Mouse (Mus musculus) limb, embryonic 10.5 days (tissue): ENCODE results near the gene Tenm4. TPM values are rescaled to one million over a fixed set of nuclear protein-coding genes. Genes with fewer than 3 reads are reported as not detected.
"Not testable (repeated sequence)": the region's sequence is repeated elsewhere in the genome, so short reads cannot be mapped to it uniquely, and the experiment has no call there.

Experiments
- DNase-seq: peaks from one replicate; pipeline ENCODE4 v3.0.0-alpha.2; 2017; ENCODE audit warnings: low spot score
- H3K27ac ChIP-seq: fragments of 300-500 bp; sonication (generic); 2 replicates; pipeline ENCODE4 v1.5.1; 2016; ENCODE audit warnings: mild to moderate bottlenecking
- H3K27me3 ChIP-seq: fragments of 300-500 bp; sonication (generic); 2 replicates; pipeline ENCODE4 v1.6.1; 2016; ENCODE audit warnings: low read depth, mild to moderate bottlenecking; ENCODE audit not compliant: poor library complexity, severe bottlenecking
- H3K36me3 ChIP-seq: fragments of 300-500 bp; sonication (generic); 2 replicates; pipeline ENCODE4 v1.6.1; 2016; ENCODE audit warnings: mild to moderate bottlenecking, moderate library complexity
- H3K4me1 ChIP-seq: fragments of 300-500 bp; sonication (generic); 2 replicates; pipeline ENCODE4 v1.6.1; 2016
- H3K4me3 ChIP-seq: fragments of 300-500 bp; sonication (generic); 2 replicates; pipeline ENCODE4 v1.5.1; 2016; ENCODE audit warnings: mild to moderate bottlenecking, moderate library complexity
- H3K9me3 ChIP-seq: fragments of 300-500 bp; sonication (generic); replicated peaks from 2 replicates; pipeline ENCODE4 v1.6.1; 2016; ENCODE audit warnings: mild to moderate bottlenecking
- WGBS: fragments of 180-500 bp; shearing (Covaris S2); methylation state at CpG from one replicate; pipeline ENCODE4 v1.1.7; 2016; 5-methylcytosine and 5-hydroxymethylcytosine counted together
- polyA plus RNA-seq: library from polyadenylated mRNA; unstranded; fragments of >200 nt; fragmentation: Nextera tagmentation; extraction: Ambion mirVana; gene quantifications from 2 replicates; pipeline ENCODE4 v1.2.1, GENCODE M21; 2016

Gene Tenm4
- polyA plus RNA-seq, 1 experiment from 2014 or later = 32.1 TPM

DNA sequence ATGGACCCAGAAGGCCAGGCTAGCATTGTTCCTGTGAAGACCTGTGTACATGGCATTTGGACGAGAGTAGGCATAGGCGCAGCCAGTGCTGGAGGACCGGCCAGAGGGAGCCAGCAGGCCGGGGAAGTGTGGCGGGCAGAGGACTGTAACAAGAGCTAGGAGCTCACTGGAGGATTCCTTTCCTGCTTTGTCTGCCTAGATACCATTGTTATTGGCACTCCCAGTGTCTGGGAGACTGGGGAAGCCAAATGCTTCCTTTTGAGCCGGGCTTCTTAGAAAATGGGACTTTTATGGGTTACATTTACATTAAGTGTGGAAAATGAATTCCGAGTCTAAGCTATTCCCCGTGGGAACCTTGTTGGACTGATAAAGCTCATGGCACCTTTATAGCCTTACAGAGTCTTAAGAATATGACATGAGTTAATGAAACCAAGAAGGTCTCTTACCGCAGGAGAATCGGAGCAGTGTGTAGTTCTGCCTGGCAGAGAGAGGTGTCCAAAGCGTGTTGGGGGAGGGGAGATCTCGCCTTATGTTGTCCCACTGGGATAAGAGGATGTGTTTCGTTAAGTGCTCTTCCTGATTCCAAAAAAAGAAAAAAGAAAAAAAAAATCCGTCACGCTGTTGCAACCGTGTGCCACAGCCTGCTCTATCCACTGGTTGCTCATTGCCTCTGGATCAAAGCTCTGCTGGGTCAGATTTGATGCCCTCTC is 737.1 kb downstream of the Tenm4 start:
- Histone ChIP-seq H3K4me3 (no peak overlapping the region), H3K27ac (no peak overlapping the region)
- DNase-seq = no peak

DNA sequence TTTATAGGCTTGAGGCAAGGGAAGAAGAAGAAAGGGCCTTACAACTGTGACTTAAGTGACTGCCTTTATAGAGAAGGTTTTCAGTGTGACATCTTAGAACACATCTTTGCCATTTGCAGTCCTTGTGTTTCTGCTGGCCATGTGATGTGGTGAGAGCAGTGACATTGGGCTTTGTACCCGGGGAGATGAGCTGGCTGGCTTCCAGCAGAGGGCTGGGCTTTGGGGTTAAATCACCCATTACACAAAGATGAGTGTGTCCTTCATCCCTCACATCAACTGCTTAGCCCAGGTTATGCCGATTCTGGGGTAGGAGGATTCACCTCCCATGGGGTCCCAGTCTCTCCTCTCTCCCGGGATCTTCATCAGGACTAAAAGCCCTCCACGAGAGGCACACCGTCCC is 738.8 kb downstream of the Tenm4 start:
- 83% methylated on average over 5 of the region's 5 CpGs for WGBS
- Histone ChIP-seq H3K27me3 (no peaks in the 10 kb centered on the region), H3K4me1 (peaks cover 67% of the 10 kb centered on the region), H3K9me3 (no peaks in the 10 kb centered on the region), H3K36me3 (peaks cover 21% of the 10 kb centered on the region), H3K27ac (peak overlapping the region; percentile 83), H3K4me3 (no peak overlapping the region)
- DNase-seq = peak; percentile 35

More for the DNA sequence above, 737.1 kb downstream of the Tenm4 start:
- 80% methylated on average over 16 of the region's 16 CpGs for WGBS
- peaks cover 31% of the 10 kb centered on the region for H3K36me3 ChIP-seq
- H3K4me1 ChIP-seq = peaks cover 65% of the 10 kb centered on the region
- H3K27me3 ChIP-seq = no peaks in the 10 kb centered on the region
- no peaks in the 10 kb centered on the region for H3K9me3 ChIP-seq

DNA sequence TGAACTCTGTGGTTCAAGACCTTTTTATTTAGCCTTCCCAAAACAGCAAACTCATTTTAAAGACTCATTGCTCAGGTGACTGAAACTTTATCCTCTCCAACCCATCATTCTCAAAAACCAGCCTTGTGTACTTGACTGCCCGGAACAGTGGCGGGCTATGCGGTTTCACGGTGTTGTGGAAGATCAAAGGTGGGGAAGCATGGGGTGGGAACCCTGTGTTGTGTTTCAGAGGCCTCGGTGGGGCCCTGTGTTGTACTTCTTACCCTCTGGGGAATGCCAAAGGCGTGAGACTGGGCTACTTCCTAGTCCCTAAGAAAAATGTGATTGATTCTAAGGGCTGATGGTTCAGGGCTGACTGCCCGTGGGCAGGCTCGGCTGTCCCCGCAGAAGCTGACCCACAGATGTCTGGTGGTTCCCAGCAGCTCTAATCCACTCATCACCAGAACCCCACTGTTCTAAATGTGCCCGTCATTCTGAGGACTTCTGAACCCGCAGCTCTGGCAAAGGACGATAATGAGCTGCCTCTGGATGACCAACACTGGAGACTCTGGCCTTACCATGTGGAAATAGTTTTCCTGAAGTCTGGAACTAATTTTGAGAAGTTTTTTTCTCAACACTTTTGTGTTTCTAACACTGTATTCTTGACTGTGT is 739.4 kb downstream of the Tenm4 start:
- peak; percentile 58 for DNase-seq
- Histone ChIP-seq H3K36me3 (peaks cover 19% of the 10 kb centered on the region), H3K4me1 (peaks cover 70% of the 10 kb centered on the region), H3K27me3 (no peaks in the 10 kb centered on the region), H3K4me3 (no peak overlapping the region), H3K27ac (peak overlapping the region; percentile 83), H3K9me3 (no peaks in the 10 kb centered on the region)
- 20% methylated on average over 12 of the region's 12 CpGs for WGBS

- Histone ChIP-seq H3K4me3 (no peak overlapping the region), H3K9me3 (no peaks in the 10 kb centered on the region), H3K4me1 (peaks cover 60% of the 10 kb centered on the region), H3K27me3 (no peaks in the 10 kb centered on the region), H3K36me3 (no peaks in the 10 kb centered on the region), H3K27ac (no peak overlapping the region)
- DNase-seq = peak; percentile 95
- 12% methylated on average over 6 of the region's 6 CpGs for WGBS
Observed at GRCm38 (mm10) chr7:96914031-96914430, 743.0 kb downstream of the Tenm4 start.

DNA sequence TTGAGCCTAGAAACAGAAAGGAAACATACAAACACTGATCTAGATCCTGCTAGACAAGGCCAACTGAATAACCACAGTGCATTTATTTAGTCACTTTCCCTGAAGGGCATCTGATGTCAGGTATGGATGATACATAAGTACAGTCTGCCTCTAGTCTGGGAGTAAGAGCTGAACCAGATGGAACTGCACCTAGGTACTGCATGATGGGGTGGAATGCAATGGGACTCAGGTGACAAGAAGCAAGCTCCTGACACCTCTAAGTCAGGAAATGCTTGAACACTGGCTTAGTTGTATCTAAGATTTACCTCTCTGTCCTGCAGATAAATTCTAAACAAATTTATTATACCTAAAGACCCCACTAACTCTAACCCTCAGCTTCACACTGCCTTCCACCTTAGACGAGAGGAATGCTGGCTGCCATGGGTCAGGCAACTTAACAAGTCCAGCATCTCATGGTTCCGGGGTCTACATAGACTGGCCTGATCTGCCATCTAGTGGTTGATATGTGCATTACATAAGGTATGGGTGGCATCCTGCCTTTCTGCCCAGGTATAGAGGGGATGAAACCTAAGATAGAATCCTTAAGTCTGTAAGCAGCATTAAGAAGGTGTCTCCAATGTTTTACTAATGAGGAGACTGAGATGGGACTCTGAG is 744.5 kb downstream of the Tenm4 start:
- H3K27me3 ChIP-seq = no peaks in the 10 kb centered on the region
- 2% methylated on average over 2 of the region's 2 CpGs for WGBS

DNA sequence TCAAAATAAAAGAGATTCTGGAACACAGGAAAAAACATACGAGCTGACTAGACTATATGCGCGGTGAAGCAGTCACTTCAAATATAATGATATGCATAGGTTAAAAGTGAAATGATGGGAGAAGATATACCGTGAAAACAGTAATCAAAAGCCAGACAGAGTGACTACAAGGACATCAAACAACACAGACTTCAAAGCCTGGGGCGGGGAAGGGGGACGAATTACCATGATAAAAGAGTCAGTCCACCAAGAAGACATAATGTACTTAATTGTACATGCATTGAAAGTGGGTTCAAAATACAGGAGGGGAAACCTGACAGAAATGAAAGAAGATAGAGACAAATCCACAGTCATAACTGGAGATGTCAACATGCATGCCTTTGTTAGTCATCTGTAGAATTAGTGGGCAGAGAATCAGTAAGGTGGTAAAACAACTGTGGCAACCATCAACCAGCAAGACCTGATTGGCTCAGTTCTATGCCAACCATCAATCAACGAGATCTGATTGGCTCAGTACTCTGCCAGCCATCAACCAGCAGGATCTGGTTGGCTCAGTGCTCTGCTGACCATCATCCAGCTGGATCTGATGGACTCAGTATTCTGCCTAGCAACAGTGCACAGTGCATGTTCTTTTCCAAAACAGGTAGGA is 749.5 kb downstream of the Tenm4 start:
- H3K4me1 ChIP-seq = peaks cover 6% of the 10 kb centered on the region; the same call in 1 of the 2 replicates
- no peaks in the 10 kb centered on the region for H3K9me3 ChIP-seq
- 74% methylated on average over 7 of the region's 7 CpGs for WGBS
- H3K27me3 ChIP-seq = no peaks in the 10 kb centered on the region
- H3K36me3 ChIP-seq = no peaks in the 10 kb centered on the region
- no peak overlapping the region for H3K4me3 ChIP-seq
- no peak for DNase-seq
- no peak overlapping the region for H3K27ac ChIP-seq

More for the DNA sequence above, 744.5 kb downstream of the Tenm4 start:
- Histone ChIP-seq H3K4me3 (no peak overlapping the region), H3K9me3 (no peaks in the 10 kb centered on the region), H3K27ac (no peak overlapping the region), H3K4me1 (peaks cover 45% of the 10 kb centered on the region), H3K36me3 (no peaks in the 10 kb centered on the region)
- peak; percentile 54 for DNase-seq

DNA sequence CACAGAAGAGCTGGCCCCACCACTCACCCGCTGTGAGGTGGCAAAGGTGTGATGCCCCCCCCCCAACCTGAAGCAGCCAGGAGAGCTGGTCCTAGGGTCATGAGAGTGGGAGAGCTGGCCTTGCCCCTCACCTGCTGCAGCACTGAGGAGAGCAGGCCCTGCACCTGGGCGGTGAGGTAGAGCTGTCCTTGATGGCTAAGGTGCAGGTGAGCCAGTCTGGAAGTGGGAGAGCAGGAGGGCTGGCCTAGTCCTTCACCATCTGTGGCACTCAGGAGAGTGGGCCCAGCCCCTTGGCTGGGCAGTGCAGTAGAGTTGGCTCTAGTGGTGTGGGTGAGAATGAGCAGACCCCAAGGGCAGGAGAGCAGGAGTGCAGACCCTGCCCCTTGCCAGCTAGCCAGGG is 751.9 kb downstream of the Tenm4 start:
- WGBS = 95% methylated on average over 2 of the region's 2 CpGs
- Histone ChIP-seq H3K27me3 (no peaks in the 10 kb centered on the region), H3K36me3 (no peaks in the 10 kb centered on the region), H3K27ac (no peak overlapping the region), H3K4me3 (no peak overlapping the region), H3K9me3 (no peaks in the 10 kb centered on the region), H3K4me1 (peaks cover 3% of the 10 kb centered on the region; the same call in 1 of the 2 replicates)
- no peak for DNase-seq

DNA sequence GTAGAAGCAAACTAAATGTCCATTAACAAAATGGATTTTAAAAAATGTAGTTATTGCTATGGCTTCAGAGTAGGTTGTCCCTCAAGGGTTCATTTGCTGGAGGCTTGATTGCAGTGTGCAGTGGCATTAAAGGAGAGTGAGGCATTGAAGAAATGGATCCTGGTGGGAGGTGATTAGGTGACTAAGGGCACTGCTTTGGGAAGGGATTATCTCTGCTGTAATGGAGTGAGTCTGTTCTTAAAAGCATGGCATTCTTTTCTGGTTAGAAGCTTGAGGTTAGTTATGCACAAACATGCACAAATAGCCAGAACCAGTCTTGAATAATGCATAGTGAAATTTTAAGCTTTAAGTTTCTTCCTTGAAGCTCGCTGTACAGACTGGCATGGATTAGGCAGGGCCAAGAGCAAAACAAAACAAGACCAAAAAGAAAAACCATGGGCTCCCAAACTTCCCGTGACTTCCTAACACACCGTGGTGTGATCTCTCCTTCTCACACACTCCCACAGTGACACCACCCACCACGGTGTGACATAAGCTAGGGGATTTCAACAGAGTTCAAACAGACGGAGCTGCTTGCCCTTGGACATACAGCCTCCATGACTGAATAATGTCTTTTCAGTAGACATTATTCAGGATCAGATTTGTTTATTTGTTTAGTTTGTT is 772.8 kb downstream of the Tenm4 start:
- no peaks in the 10 kb centered on the region for H3K4me1 ChIP-seq
- H3K27me3 ChIP-seq = no peaks in the 10 kb centered on the region
- no peaks in the 10 kb centered on the region for H3K9me3 ChIP-seq
- no peak overlapping the region for H3K27ac ChIP-seq
- no peak for DNase-seq
- WGBS = 82% methylated on average over 5 of the region's 5 CpGs
- H3K36me3 ChIP-seq = no peaks in the 10 kb centered on the region
- H3K4me3 ChIP-seq = no peak overlapping the region

GRCm38 (mm10) chr7:96946501-96946900 is 775.5 kb downstream of the Tenm4 start:
- H3K27me3 ChIP-seq, DNase-seq, H3K27ac ChIP-seq, H3K36me3 ChIP-seq, H3K9me3 ChIP-seq, H3K4me1 ChIP-seq, H3K4me3 ChIP-seq: not testable (repeated sequence)
- WGBS = 93% methylated on average over 8 of the region's 8 CpGs

GRCm38 (mm10) chr7:96951281-96952051 is 780.4 kb downstream of the Tenm4 start, which contains the start of gene Nars2:
TSS of gene Nars2 (plus strand) at chr7:96951505.
- Histone ChIP-seq H3K4me3 (peak within 1 kb of the TSS; percentile 98), H3K36me3 (0 out of 2 replicates have a peak, but pooled peaks cover 6% of the 10 kb centered on the region), H3K9me3 (no peaks in the 10 kb centered on the region), H3K27me3 (no peaks in the 10 kb centered on the region), H3K4me1 (peaks cover 11% of the 10 kb centered on the region), H3K27ac (peak within 1 kb of the TSS; percentile 89)
- under 1% methylated on average over 62 of the region's 62 CpGs for WGBS
- peak; percentile 93 for DNase-seq

DNA sequence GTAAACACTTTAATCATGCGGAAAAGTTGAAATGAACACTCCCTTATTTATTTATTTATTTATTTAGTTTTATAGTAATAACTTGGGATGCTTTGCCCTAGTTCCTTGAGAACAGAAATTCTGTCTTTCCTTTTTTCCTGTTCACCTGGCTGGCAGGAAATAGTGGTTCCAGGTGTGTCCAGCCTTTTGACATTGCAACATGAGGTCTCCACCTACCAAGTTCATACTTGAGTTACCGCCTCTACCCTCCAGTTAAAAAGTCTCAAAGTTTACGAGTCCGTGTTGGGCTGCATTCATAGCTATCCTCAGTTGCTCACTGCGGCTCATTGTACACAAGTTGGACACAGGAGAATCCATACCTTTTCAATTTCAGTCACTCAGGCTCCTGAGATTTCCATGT is 781.0 kb downstream of the Tenm4 start:
- peak overlapping the region; percentile 89; the same call in 1 of the 2 replicates for H3K27ac ChIP-seq
- 38% methylated on average over 5 of the region's 5 CpGs for WGBS
- peak overlapping the region; percentile 98 for H3K4me3 ChIP-seq

DNA sequence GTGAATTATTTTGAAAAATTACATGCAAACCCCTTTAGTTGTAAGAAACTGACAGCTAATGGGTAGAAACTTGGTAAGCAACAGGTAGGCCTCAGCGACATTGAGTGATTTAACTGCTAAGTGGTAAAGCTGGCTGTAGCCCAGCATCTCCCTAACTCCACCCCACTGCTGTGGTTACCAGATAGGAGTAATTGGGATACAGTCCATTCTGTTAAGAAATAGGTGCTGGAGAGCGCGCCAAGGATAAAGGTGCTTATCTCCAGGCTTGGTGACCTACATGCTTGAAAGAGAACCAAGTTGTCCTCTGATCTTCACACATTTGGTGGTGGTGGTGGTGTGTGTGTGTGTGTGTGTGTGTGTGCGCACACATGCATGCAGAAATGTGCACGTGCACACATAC is 788.1 kb downstream of the Tenm4 start:
- Histone ChIP-seq H3K36me3 (peaks cover 63% of the 10 kb centered on the region), H3K4me3 (no peak overlapping the region), H3K27ac (no peak overlapping the region), H3K27me3 (no peaks in the 10 kb centered on the region), H3K9me3 (no peaks in the 10 kb centered on the region), H3K4me1 (no peaks in the 10 kb centered on the region)
- no peak for DNase-seq
- WGBS = 92% methylated on average over 5 of the region's 5 CpGs

More for the DNA sequence above, 781.0 kb downstream of the Tenm4 start:
- H3K9me3 ChIP-seq = no peaks in the 10 kb centered on the region
- H3K27me3 ChIP-seq = no peaks in the 10 kb centered on the region
- H3K4me1 ChIP-seq = peaks cover 11% of the 10 kb centered on the region
- H3K36me3 ChIP-seq = peaks cover 11% of the 10 kb centered on the region
- no peak for DNase-seq
